Mouse (Mus musculus): Measurements from ENCODE around the gene Anxa2. TPM values are rescaled to one million over a fixed set of nuclear protein-coding genes. Genes with fewer than 3 reads are reported as not detected.

The Anxa2 gene
- total RNA-seq (2014; rRNA removed) (69.6 and 73.4 TPM in 2 replicates), polyA plus RNA-seq (2015; fragmentation: Nextera tagmentation; extraction: Ambion mirVana) (107 and 108 TPM in 2 replicates)

DNA sequence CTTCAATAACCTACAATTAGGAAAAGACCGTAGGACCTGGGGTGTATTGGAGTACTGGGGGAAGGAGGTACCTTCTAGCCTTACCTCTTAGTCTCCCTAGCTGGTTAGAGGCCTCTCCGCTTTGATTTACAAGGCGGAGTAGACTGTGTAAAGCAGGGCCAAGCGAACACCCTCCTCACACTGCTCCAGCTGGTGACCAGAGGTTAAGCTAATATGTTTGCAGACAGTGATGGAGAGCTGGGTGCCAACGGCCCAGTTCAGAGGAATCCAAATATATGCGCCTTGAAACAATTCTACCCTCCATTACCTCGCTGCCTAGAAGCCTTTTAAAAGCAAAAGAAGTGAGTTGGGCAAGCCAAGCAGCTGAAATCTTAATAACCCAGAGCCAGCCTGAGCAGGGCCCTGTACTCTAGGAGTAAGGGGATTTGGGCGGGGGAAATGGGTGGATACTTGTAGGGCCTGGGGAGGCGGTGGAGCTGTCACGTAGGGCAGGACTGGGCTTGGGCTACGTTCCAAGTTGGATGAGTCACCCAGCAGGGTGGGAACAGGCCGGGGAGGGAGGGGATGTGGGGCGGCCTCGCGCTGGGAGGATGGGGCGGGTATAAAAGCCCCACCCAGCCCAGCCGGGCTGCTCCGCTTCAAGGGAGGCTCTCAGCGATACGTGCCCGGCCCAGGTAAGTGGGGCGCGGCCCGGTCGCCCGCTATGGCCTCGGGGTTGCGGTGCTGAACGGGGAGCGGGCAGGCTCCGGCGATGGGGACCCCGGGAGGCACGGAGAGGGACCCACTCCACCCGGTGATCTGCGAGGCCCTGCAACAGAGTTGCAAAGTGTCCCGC is at the start of gene Anxa2:
Gene Anxa2 (plus strand): TSS at position 555 of the 835 bp plus-strand sequence.
- Histone ChIP-seq H3K9ac (replicated peaks; ENCODE audit: low read length) (peak within 1 kb of the TSS; percentile 50), H3K9me3 (ENCODE audit: low read length) (no peaks in the 10 kb centered on the region), H3K4me3 (ENCODE audit: low read length) (peak within 1 kb of the TSS; percentile 46), H3K4me1 (ENCODE audit: insufficient read depth, low read length) (peaks cover 16% of the 10 kb centered on the region), H3K4me2 (ENCODE audit: low read depth, low read length) (peak within 1 kb of the TSS; percentile 65), H3K27ac (peak within 1 kb of the TSS; percentile 78), H3K36me3 (ENCODE audit: insufficient read depth, low read length) (no peaks in the 10 kb centered on the region), H3K27me3 (ENCODE audit: insufficient read depth, low read length) (no peaks in the 10 kb centered on the region)
- ATAC-seq = peak; percentile 81
- 13% methylated on average over 37 of the region's 37 CpGs for WGBS
- no peak for TF ChIP-seq CTCF (IDR thresholded peaks at IDR 0.05; ENCODE audit: low read depth)
- peak; percentile 73 for DNase-seq (ENCODE audit: low spot score)

- no peak for DNase-seq (ENCODE audit: low spot score)
- WGBS = 54% methylated on average over 6 of the region's 6 CpGs
Measured at GRCm38 (mm10) chr9:69404671-69405070, 48.7 kb upstream of the Anxa2 start.

DNA sequence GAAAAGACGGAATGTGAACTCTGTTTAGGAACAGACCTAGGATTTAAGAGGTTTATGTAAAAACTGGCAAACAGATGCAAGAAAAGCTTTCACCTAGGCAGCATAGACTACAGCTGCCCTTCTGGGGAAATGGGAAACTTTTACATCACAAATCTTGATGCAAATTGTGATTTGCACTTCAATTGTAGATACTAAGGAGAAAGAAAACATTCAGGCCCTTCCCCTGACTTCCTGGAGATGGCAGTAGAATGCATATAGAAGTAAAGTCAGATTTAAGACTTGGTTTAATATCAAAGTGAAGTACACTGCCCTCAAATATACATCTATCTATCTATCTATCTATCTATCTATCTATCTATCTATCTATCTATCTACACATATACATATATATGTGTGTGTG is 33.9 kb upstream of the Anxa2 start:
- WGBS = 89% methylated on average over 1 of the region's 1 CpGs

More at GRCm38 (mm10) chr9:69404671-69405070, 48.7 kb upstream of the Anxa2 start:
- H3K27ac ChIP-seq = no peak overlapping the region
- no peak overlapping the region for H3K9ac ChIP-seq (replicated peaks; ENCODE audit: low read length)
- H3K36me3 ChIP-seq (ENCODE audit: insufficient read depth, low read length) = no peaks in the 10 kb centered on the region
- H3K4me3 ChIP-seq (ENCODE audit: low read length) = no peak overlapping the region
- no peaks in the 10 kb centered on the region for H3K27me3 ChIP-seq (ENCODE audit: insufficient read depth, low read length)
- H3K9me3 ChIP-seq (ENCODE audit: low read length) = no peaks in the 10 kb centered on the region
- H3K4me1 ChIP-seq (ENCODE audit: insufficient read depth, low read length) = no peaks in the 10 kb centered on the region
- H3K4me2 ChIP-seq (ENCODE audit: low read depth, low read length) = no peak overlapping the region
- TF ChIP-seq CTCF (IDR thresholded peaks at IDR 0.05; ENCODE audit: low read depth) = no peak
- ATAC-seq = no peak

DNA sequence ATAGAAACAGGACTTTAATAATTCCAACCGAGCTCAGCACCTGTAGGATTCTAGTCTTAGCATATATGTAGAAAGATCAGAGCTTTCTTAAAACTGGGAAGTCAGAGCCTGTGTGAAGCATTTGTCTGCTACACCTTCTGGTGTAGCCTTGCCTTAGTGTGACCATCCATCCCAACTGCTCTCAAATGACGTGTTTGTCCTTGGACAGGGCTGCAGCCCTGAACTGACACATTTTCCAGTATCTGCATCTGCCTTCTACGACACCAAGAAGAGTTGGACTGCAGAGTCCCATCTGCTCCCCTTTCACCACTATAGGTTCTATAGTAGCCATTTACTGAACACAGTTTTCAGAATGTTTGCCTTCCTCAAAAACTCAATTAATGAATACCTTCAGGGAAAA is 22.9 kb upstream of the Anxa2 start:
- H3K9ac ChIP-seq (replicated peaks; ENCODE audit: low read length) = no peak overlapping the region
- no peak for TF ChIP-seq CTCF (IDR thresholded peaks at IDR 0.05; ENCODE audit: low read depth)
- H3K4me3 ChIP-seq (ENCODE audit: low read length) = no peak overlapping the region
- H3K36me3 ChIP-seq (ENCODE audit: insufficient read depth, low read length) = no peaks in the 10 kb centered on the region
- H3K4me1 ChIP-seq (ENCODE audit: insufficient read depth, low read length) = 0 out of 2 replicates have a peak, but pooled peaks cover 7% of the 10 kb centered on the region
- WGBS = 84% methylated on average over 3 of the region's 3 CpGs
- H3K27me3 ChIP-seq (ENCODE audit: insufficient read depth, low read length) = no peaks in the 10 kb centered on the region
- H3K9me3 ChIP-seq (ENCODE audit: low read length) = no peaks in the 10 kb centered on the region
- no peak overlapping the region for H3K4me2 ChIP-seq (ENCODE audit: low read depth, low read length)
- no peak overlapping the region for H3K27ac ChIP-seq
- DNase-seq (ENCODE audit: low spot score) = no peak
- no peak for ATAC-seq

More for the DNA sequence above, 33.9 kb upstream of the Anxa2 start:
- Histone ChIP-seq H3K4me2 (ENCODE audit: low read depth, low read length) (no peak overlapping the region), H3K9ac (replicated peaks; ENCODE audit: low read length) (no peak overlapping the region), H3K36me3 (ENCODE audit: insufficient read depth, low read length) (peaks cover 12% of the 10 kb centered on the region), H3K4me1 (ENCODE audit: insufficient read depth, low read length) (no peaks in the 10 kb centered on the region), H3K27me3 (ENCODE audit: insufficient read depth, low read length) (no peaks in the 10 kb centered on the region), H3K4me3 (ENCODE audit: low read length) (no peak overlapping the region), H3K9me3 (ENCODE audit: low read length) (no peaks in the 10 kb centered on the region), H3K27ac (no peak overlapping the region)
- TF ChIP-seq CTCF (IDR thresholded peaks at IDR 0.05; ENCODE audit: low read depth) = peak; percentile 74
- ATAC-seq (no peak), DNase-seq (ENCODE audit: low spot score) (peak; percentile 58)

GRCm38 (mm10) chr9:69431863-69432555 is 21.4 kb upstream of the Anxa2 start:
- ATAC-seq (0 out of 2 replicates have a peak, but pooled peaks have one; percentile 40), DNase-seq (ENCODE audit: low spot score) (peak; percentile 77)
- Histone ChIP-seq H3K4me2 (ENCODE audit: low read depth, low read length) (no peak overlapping the region), H3K36me3 (ENCODE audit: insufficient read depth, low read length) (no peaks in the 10 kb centered on the region), H3K27me3 (ENCODE audit: insufficient read depth, low read length) (no peaks in the 10 kb centered on the region), H3K9me3 (ENCODE audit: low read length) (no peaks in the 10 kb centered on the region), H3K4me3 (ENCODE audit: low read length) (no peak overlapping the region), H3K27ac (no peak overlapping the region), H3K4me1 (ENCODE audit: insufficient read depth, low read length) (0 out of 2 replicates have a peak, but pooled peaks cover 7% of the 10 kb centered on the region), H3K9ac (replicated peaks; ENCODE audit: low read length) (no peak overlapping the region)
- TF ChIP-seq CTCF (IDR thresholded peaks at IDR 0.05; ENCODE audit: low read depth) = no peak
- WGBS = 16% methylated on average over 6 of the region's 6 CpGs

- whole genome bisulfite sequencing = 58% methylated on average over 10 of the region's 10 CpGs
Measured at GRCm38 (mm10) chr9:69435194-69435593, 18.2 kb upstream of the Anxa2 start.

More at GRCm38 (mm10) chr9:69435194-69435593, 18.2 kb upstream of the Anxa2 start:
- H3K4me2 ChIP-seq (ENCODE audit: low read depth, low read length) = no peak overlapping the region
- no peak overlapping the region for H3K9ac ChIP-seq (replicated peaks; ENCODE audit: low read length)
- no peaks in the 10 kb centered on the region for H3K36me3 ChIP-seq (ENCODE audit: insufficient read depth, low read length)
- no peak for DNase-seq (ENCODE audit: low spot score)
- ATAC-seq = no peak
- 0 out of 2 replicates have a peak, but pooled peaks cover 7% of the 10 kb centered on the region for H3K4me1 ChIP-seq (ENCODE audit: insufficient read depth, low read length)
- H3K27me3 ChIP-seq (ENCODE audit: insufficient read depth, low read length) = no peaks in the 10 kb centered on the region
- TF ChIP-seq CTCF (IDR thresholded peaks at IDR 0.05; ENCODE audit: low read depth) = no peak
- H3K27ac ChIP-seq = no peak overlapping the region
- H3K4me3 ChIP-seq (ENCODE audit: low read length) = no peak overlapping the region
- no peaks in the 10 kb centered on the region for H3K9me3 ChIP-seq (ENCODE audit: low read length)

Data from hindbrain, postnatal 0 days (tissue).